Mouse (Mus musculus) bone marrow, adult 2 months (tissue): Measurements from ENCODE around the gene Dkk3.

Source experiments
- CTCF ChIP-seq: fragments of 200-500 bp; IDR thresholded peaks from 2 replicates; pipeline ENCODE4 v1.5.1; 2011; ENCODE audit warnings: low read length, control low read depth; ENCODE audit not compliant: control insufficient read depth, insufficient read depth
- POLR2A ChIP-seq: fragments of 200-500 bp; IDR thresholded peaks from 2 replicates; pipeline ENCODE4 v1.6.1; 2011; ENCODE audit warnings: low read depth, mild to moderate bottlenecking, control low read depth, low read length, borderline replicate concordance; ENCODE audit not compliant: control insufficient read depth

- no peak for TF ChIP-seq CTCF
- TF ChIP-seq POLR2A = no peak
Observed at GRCm38 (mm10) chr7:112120861-112121810, 37.7 kb downstream of the Dkk3 start.
